Mouse (Mus musculus) urinary bladder, postnatal 25 days (tissue): Measurements from ENCODE around the gene Clec2e.

Source experiments
- DNase-seq: peaks from one replicate; pipeline ENCODE4 v3.0.0; 2022; ENCODE audit warnings: low spot score

Clec2e gene

GRCm38 (mm10) chr6:129058013-129058412, 42.7 kb downstream of the Clec2e start:
- DNase-seq: no peak

DNA sequence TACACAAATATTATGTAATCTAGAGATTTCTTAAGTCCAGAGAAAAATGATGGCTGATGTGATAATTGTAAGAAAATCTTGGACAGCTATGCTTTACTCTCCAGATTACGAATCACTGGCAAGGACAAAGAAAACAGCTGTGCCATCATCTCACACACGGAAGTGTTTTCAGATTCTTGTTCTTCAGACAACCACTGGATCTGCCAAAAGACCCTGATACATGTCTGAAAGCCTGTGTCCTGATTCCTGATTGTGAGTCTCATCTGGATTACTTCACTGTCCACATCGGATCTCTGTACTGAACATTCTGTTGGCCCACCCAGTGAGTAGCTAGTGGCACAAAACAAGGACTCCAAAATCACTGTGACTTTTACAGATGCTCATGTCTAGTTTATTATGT, 44.5 kb downstream of the Clec2e start:
- no peak for DNase-seq

DNA sequence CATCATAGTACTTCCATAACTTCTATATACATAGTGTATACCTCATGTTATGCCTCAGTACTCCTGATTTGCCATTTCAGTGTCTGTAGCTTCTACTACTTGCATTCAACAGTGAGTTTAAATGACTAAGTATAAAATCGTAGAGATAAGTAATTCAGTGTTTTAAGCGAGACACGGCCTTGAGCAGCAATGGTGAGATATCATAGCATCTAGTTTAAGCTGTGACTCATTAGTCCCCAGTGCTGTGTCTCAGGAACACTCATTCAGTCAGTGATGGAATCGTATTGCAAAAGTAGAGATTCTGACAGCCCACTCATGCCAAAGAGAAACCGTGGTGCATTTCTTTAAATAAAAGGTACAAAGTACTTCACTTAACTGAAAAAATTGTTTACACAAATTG, 49.0 kb downstream of the Clec2e start:
- DNase-seq: no peak

GRCm38 (mm10) chr6:129051086-129051485, 49.6 kb downstream of the Clec2e start:
- no peak for DNase-seq

DNA sequence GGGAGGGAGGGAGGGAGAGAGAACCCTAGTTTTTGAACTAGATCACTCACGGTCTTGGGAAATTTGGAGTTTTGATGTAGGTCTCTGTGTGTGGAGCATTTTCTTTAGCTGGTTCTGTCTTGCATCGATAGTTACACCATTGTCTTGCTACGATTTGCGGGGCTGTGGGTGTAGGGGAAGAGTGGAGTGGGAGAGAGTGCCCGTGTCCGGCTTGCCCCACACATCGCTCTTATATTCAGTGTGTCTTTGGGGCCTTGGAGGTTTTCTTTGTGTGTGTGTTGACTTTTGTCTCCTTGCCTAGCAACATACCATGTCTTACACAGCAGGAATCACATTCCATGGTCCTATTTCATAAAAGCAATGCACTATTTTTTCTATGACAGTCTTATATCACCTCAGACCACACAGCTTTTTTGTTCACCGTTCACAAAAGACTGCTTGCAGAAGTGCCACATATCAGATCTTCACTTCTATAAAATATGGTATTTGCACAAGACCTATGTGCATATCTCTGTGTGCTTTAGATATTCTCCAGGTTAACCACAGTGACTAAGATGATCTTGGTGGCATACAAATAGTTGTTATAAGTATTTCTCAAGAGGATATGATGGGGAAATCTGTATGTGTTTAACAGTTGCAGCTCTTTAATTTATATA, 51.0 kb downstream of the Clec2e start:
- DNase-seq: no peak

GRCm38 (mm10) chr6:129048857-129049473, 51.7 kb downstream of the Clec2e start:
- peak; percentile 17 for DNase-seq

- DNase-seq: no peak
These were observed 52.3 kb downstream of the Clec2e start for GRCm38 (mm10) chr6:129048381-129048780.

DNA sequence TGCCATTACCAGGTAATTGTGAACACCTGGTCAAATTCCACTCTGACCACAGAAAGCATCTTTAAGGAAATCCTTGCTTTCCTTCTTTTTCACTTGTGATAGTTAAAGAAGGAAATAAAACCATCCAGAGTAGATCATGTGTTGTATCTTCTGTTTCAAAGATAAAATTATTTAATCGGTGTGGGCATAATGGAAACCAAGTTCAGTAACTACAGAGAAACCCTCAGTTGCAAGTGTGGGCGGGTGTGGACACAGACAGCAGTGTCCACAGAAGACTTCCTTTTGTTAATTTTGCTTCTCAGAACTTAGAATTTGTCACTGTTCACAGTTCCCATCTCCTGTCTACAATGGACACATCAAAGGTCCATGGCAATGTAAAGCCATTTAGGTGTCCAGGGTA, 55.1 kb downstream of the Clec2e start, which contains the start of gene Klrb1f:
TSS of gene Klrb1f (plus strand) at position 301 of the 400 bp plus-strand sequence.
- no peak for DNase-seq

- no peak for DNase-seq
These were observed 58.2 kb downstream of the Clec2e start for GRCm38 (mm10) chr6:129042470-129042869.
